ENCODE assay signal across 14 mouse cellular contexts in genomic region chr17:33681767-33682166, GRCm38 (mm10). TPM values are rescaled to one million over a fixed set of nuclear protein-coding genes. Genes with fewer than 3 reads are reported as not detected.
DNase-seq lines count a peak whose midpoint lies in the region; ATAC-seq lines count a peak whose summit lies in the region.
"Had no signal": no experiment of that assay in that cellular context is flagged by ENCODE, and none has a peak within 500 bp of the region (broad histone marks: within the 10 kb centered on the region; RNA-seq: fewer than 3 reads in every experiment).

No protein-coding gene starts in this region.

- no peak overlapping the region for H3K27ac ChIP-seq in liver, embryonic 11.5 days (ENCODE audit: low read depth, low read length)
- no peak overlapping the region for H3K27ac ChIP-seq in embryonic facial prominence, embryonic 13.5 days
- H3K27ac ChIP-seq in hindbrain, embryonic 14.5 days = no peak overlapping the region
- H3K27ac ChIP-seq in midbrain, embryonic 14.5 days (replicated peaks; ENCODE audit: low read depth, low read length) = no peak overlapping the region
- H3K27ac ChIP-seq: layer of hippocampus, adult 2 months had no signal

- H3K27me3 ChIP-seq in liver, embryonic 11.5 days (replicated peaks; ENCODE audit: control insufficient read depth, insufficient read depth, low read length) = no peaks in the 10 kb centered on the region
- no peaks in the 10 kb centered on the region for H3K27me3 ChIP-seq in embryonic facial prominence, embryonic 13.5 days
- no peaks in the 10 kb centered on the region for H3K27me3 ChIP-seq in hindbrain, embryonic 14.5 days (ENCODE audit: control insufficient read depth, insufficient read depth, low read length)
- H3K27me3 ChIP-seq in midbrain, embryonic 14.5 days (ENCODE audit: control insufficient read depth, insufficient read depth, low read length) = no peaks in the 10 kb centered on the region

- peak overlapping the region; percentile 86 for H3K4me2 ChIP-seq in liver, embryonic 11.5 days
- peak overlapping the region; percentile 95 for H3K4me2 ChIP-seq in embryonic facial prominence, embryonic 13.5 days
- peak overlapping the region; percentile 17 for H3K4me2 ChIP-seq in hindbrain, embryonic 14.5 days (replicated peaks)
- H3K4me2 ChIP-seq in midbrain, embryonic 14.5 days (ENCODE audit: low read length) = peak overlapping the region; percentile 77

- no peak for DNase-seq in liver, embryonic 11.5 days (ENCODE audit: low spot score)
- DNase-seq in liver = no peak
- DNase-seq in hindbrain, embryonic 14.5 days (ENCODE audit: low spot score) = no peak
- DNase-seq in midbrain, embryonic 14.5 days = no peak
- no peak for DNase-seq in adrenal gland, postnatal 14 days
- no peak for DNase-seq in layer of hippocampus, postnatal 36 days
- DNase-seq: cerebellum, adult 11 months; embryo, embryonic 11 days; gastrocnemius, postnatal 10 days; lung, postnatal 10 days; thymus, postnatal 36 days had no signal

- no peak overlapping the region for H3K4me3 ChIP-seq in liver, embryonic 11.5 days (ENCODE audit: low read depth, low read length)
- peak overlapping the region; percentile 11 for H3K4me3 ChIP-seq in embryonic facial prominence, embryonic 13.5 days
- H3K4me3 ChIP-seq in hindbrain, embryonic 14.5 days (replicated peaks; ENCODE audit: low read length) = no peak overlapping the region
- H3K4me3 ChIP-seq in midbrain, embryonic 14.5 days (replicated peaks; ENCODE audit: low read depth, low read length) = 0 out of 2 replicates have a peak overlapping the region, but pooled peaks have one; percentile 7
- H3K4me3 ChIP-seq: layer of hippocampus, adult 2 months had no signal

- peaks cover 11% of the 10 kb centered on the region for H3K36me3 ChIP-seq in liver, embryonic 11.5 days (ENCODE audit: control insufficient read depth, insufficient read depth, low read length)
- H3K36me3 ChIP-seq in embryonic facial prominence, embryonic 13.5 days = peaks cover 15% of the 10 kb centered on the region
- H3K36me3 ChIP-seq in hindbrain, embryonic 14.5 days (replicated peaks; ENCODE audit: control insufficient read depth, insufficient read depth) = peaks cover 14% of the 10 kb centered on the region
- peaks cover 10% of the 10 kb centered on the region; the same call in 1 of the 2 replicates for H3K36me3 ChIP-seq in midbrain, embryonic 14.5 days (ENCODE audit: control insufficient read depth, insufficient read depth, low read length)

- no peak for ATAC-seq in liver, embryonic 11.5 days (replicated peaks; ENCODE audit: low FRiP score)
- no peak for ATAC-seq in embryonic facial prominence, embryonic 13.5 days (ENCODE audit: insufficient number of reproducible peaks, insufficient read depth, low FRiP score, low TSS enrichment, low read depth)
- no peak for ATAC-seq in hindbrain, embryonic 14.5 days (ENCODE audit: low FRiP score)
- ATAC-seq in midbrain, embryonic 14.5 days (ENCODE audit: low FRiP score, low TSS enrichment) = no peak
- ATAC-seq in erythroid progenitor cell, adult 5-6 weeks (replicated peaks; ENCODE audit: low FRiP score, poor library complexity, severe bottlenecking) = no peak

- no peaks in the 10 kb centered on the region for H3K9me3 ChIP-seq in liver, embryonic 11.5 days (ENCODE audit: control insufficient read depth, low read length)
- no peaks in the 10 kb centered on the region for H3K9me3 ChIP-seq in embryonic facial prominence, embryonic 13.5 days
- no peaks in the 10 kb centered on the region for H3K9me3 ChIP-seq in hindbrain, embryonic 14.5 days (ENCODE audit: control insufficient read depth, low read length)
- H3K9me3 ChIP-seq in midbrain, embryonic 14.5 days (ENCODE audit: control insufficient read depth, low read length) = no peaks in the 10 kb centered on the region

- H3K4me1 ChIP-seq in liver, embryonic 11.5 days (replicated peaks; ENCODE audit: control insufficient read depth, insufficient read depth, low read length) = peaks cover 38% of the 10 kb centered on the region
- peaks cover 35% of the 10 kb centered on the region for H3K4me1 ChIP-seq in embryonic facial prominence, embryonic 13.5 days
- peaks cover 43% of the 10 kb centered on the region for H3K4me1 ChIP-seq in hindbrain, embryonic 14.5 days (replicated peaks; ENCODE audit: control insufficient read depth, insufficient read depth, low read length)
- H3K4me1 ChIP-seq in midbrain, embryonic 14.5 days (ENCODE audit: control insufficient read depth, insufficient read depth, low read length) = peaks cover 43% of the 10 kb centered on the region

- H3K9ac ChIP-seq in liver, embryonic 11.5 days (ENCODE audit: low read depth, low read length) = no peak overlapping the region
- H3K9ac ChIP-seq in embryonic facial prominence, embryonic 13.5 days = 0 out of 2 replicates have a peak overlapping the region, but pooled peaks have one; percentile 28
- no peak overlapping the region for H3K9ac ChIP-seq in hindbrain, embryonic 14.5 days
- no peak overlapping the region for H3K9ac ChIP-seq in midbrain, embryonic 14.5 days (replicated peaks; ENCODE audit: low read length)

RNA-seq across cellular contexts. Expression of gene Hnrnpm, which starts 4.9 kb away (rescaled TPM):
- 410 and 431 TPM in 2 replicates for polyA plus RNA-seq in liver, embryonic 11.5 days (2014; fragmentation: Nextera tagmentation; extraction: Ambion mirVana)
- 372 and 384 TPM in 2 replicates for polyA plus RNA-seq in embryonic facial prominence, embryonic 13.5 days (2015; fragmentation: Nextera tagmentation; extraction: Ambion mirVana)
- 161 and 173 TPM in 2 replicates for polyA plus RNA-seq in hindbrain, embryonic 14.5 days (2014; fragmentation: Nextera tagmentation; extraction: Ambion mirVana)
- polyA plus RNA-seq in midbrain, embryonic 14.5 days (2014; fragmentation: Nextera tagmentation; extraction: Ambion mirVana) = 177 and 214 TPM in 2 replicates
- 224 and 229 TPM in 2 replicates for total RNA-seq in adrenal gland, postnatal 14 days (2021)
- 100 to 1,000 TPM; 157 to 166 TPM for total RNA-seq in layer of hippocampus, postnatal 36 days (2021)
- 585 and 697 TPM in 2 replicates for total RNA-seq in erythroid progenitor cell, adult 5-6 weeks (2015; ENCODE audit: low replicate concordance)
- total RNA-seq in erythroid progenitor cell, adult 5-6 weeks (2017; ENCODE audit: low replicate concordance) = 520 and 703 TPM in 2 replicates

RNA-seq across cellular contexts. Expression of gene March2, which starts 36.7 kb away (rescaled TPM):
- polyA plus RNA-seq in liver, embryonic 11.5 days (2014; fragmentation: Nextera tagmentation; extraction: Ambion mirVana) = 92.1 and 95.7 TPM in 2 replicates
- polyA plus RNA-seq in embryonic facial prominence, embryonic 13.5 days (2015; fragmentation: Nextera tagmentation; extraction: Ambion mirVana) = 42.6 and 46.9 TPM in 2 replicates
- 69.0 and 72.1 TPM in 2 replicates for polyA plus RNA-seq in hindbrain, embryonic 14.5 days (2014; fragmentation: Nextera tagmentation; extraction: Ambion mirVana)
- polyA plus RNA-seq in midbrain, embryonic 14.5 days (2014; fragmentation: Nextera tagmentation; extraction: Ambion mirVana) = 45.2 and 62.6 TPM in 2 replicates
- total RNA-seq in adrenal gland, postnatal 14 days (2021) = 119 and 133 TPM in 2 replicates
- total RNA-seq in layer of hippocampus, postnatal 36 days (2021) = 10 to 100 TPM; 83.7 to 88.1 TPM
- total RNA-seq in erythroid progenitor cell, adult 5-6 weeks (2015; ENCODE audit: low replicate concordance) = 409 and 494 TPM in 2 replicates
- 312 and 414 TPM in 2 replicates for total RNA-seq in erythroid progenitor cell, adult 5-6 weeks (2017; ENCODE audit: low replicate concordance)

RNA-seq across cellular contexts. Expression of gene Pram1, which starts 43.9 kb away (rescaled TPM):
- 0.82 and 1.6 TPM in 2 replicates for polyA plus RNA-seq in liver, embryonic 11.5 days (2014; fragmentation: Nextera tagmentation; extraction: Ambion mirVana)
- polyA plus RNA-seq in embryonic facial prominence, embryonic 13.5 days (2015; fragmentation: Nextera tagmentation; extraction: Ambion mirVana) = 0.72 and 0.91 TPM in 2 replicates
- 0.37 and 0.70 TPM in 2 replicates for polyA plus RNA-seq in hindbrain, embryonic 14.5 days (2014; fragmentation: Nextera tagmentation; extraction: Ambion mirVana)
- 0.73 and 1.4 TPM in 2 replicates for polyA plus RNA-seq in midbrain, embryonic 14.5 days (2014; fragmentation: Nextera tagmentation; extraction: Ambion mirVana)
- 0.34 and 0.89 TPM in 2 replicates for total RNA-seq in adrenal gland, postnatal 14 days (2021)
- under 1 TPM in 1 of 2 experiments, not detected in 1; 0.50 TPM for total RNA-seq in layer of hippocampus, postnatal 36 days (2021)
- total RNA-seq in erythroid progenitor cell, adult 5-6 weeks (2015; ENCODE audit: low replicate concordance) = 5.4 and 7.6 TPM in 2 replicates
- 5.4 and 12.7 TPM in 2 replicates for total RNA-seq in erythroid progenitor cell, adult 5-6 weeks (2017; ENCODE audit: low replicate concordance)

RNA-seq across cellular contexts. Expression of gene Zfp414, which starts 52.9 kb away (rescaled TPM):
- 59.8 and 61.4 TPM in 2 replicates for polyA plus RNA-seq in liver, embryonic 11.5 days (2014; fragmentation: Nextera tagmentation; extraction: Ambion mirVana)
- 49.1 and 50.2 TPM in 2 replicates for polyA plus RNA-seq in embryonic facial prominence, embryonic 13.5 days (2015; fragmentation: Nextera tagmentation; extraction: Ambion mirVana)
- polyA plus RNA-seq in hindbrain, embryonic 14.5 days (2014; fragmentation: Nextera tagmentation; extraction: Ambion mirVana) = 81.3 and 85.9 TPM in 2 replicates
- 91.4 and 115 TPM in 2 replicates for polyA plus RNA-seq in midbrain, embryonic 14.5 days (2014; fragmentation: Nextera tagmentation; extraction: Ambion mirVana)
- 32.8 and 38.9 TPM in 2 replicates for total RNA-seq in adrenal gland, postnatal 14 days (2021)
- 10 to 100 TPM; 46.2 to 46.7 TPM for total RNA-seq in layer of hippocampus, postnatal 36 days (2021)
- total RNA-seq in erythroid progenitor cell, adult 5-6 weeks (2015; ENCODE audit: low replicate concordance) = 31.4 and 36.5 TPM in 2 replicates
- 22.3 and 28.9 TPM in 2 replicates for total RNA-seq in erythroid progenitor cell, adult 5-6 weeks (2017; ENCODE audit: low replicate concordance)

Comparison
In these comparisons a context has a peak if more than half of its experiments do, and no peak if none do; other contexts are left out.
1. H3K4me2 ChIP-seq: peak in every context shown above with its lines; median percentile 95 in embryonic facial prominence, embryonic 13.5 days; 86 in liver, embryonic 11.5 days; 77 in midbrain, embryonic 14.5 days; 17 in hindbrain, embryonic 14.5 days.
2. H3K4me3 ChIP-seq: peak in embryonic facial prominence, embryonic 13.5 days (single experiment) and midbrain, embryonic 14.5 days (single experiment); none in liver, embryonic 11.5 days (single experiment) and hindbrain, embryonic 14.5 days (single experiment).